In genomic region chr6:121214667-121215330, GRCm38 (mm10) we compare ENCODE assay signal across 17 mouse cellular contexts. TPM values are rescaled to one million over a fixed set of nuclear protein-coding genes. Genes with fewer than 3 reads are reported as not detected.
A peak's percentile ranks its signal among the peaks of the same experiment; 100 is the strongest.
DNase-seq lines count a peak whose midpoint lies in the region; ATAC-seq and TF ChIP-seq lines count a peak whose summit lies in the region.
"Had no signal": no experiment of that assay in that cellular context is flagged by ENCODE, and none has a peak within 500 bp of the region (broad histone marks: within the 10 kb centered on the region; RNA-seq: fewer than 3 reads in every experiment).

No protein-coding gene starts in this region.

- ATAC-seq in activated CD4-positive, CD25-positive, alpha-beta regulatory T cell, adult 4 months, result peak; percentile 53
- peak; percentile 43 for ATAC-seq in liver, embryonic 12.5 days
- ATAC-seq in intestine, embryonic 15.5 days, result no peak
- ATAC-seq: hindbrain, embryonic 16.5 days; midbrain, embryonic 16.5 days had no signal

- H3K27ac ChIP-seq in gastrocnemius, adult 2 months, result peak overlapping the region; percentile 97
- H3K27ac ChIP-seq in liver, embryonic 12.5 days, result peak overlapping the region; percentile 22; the same call in 1 of the 2 replicates
- no peak overlapping the region for H3K27ac ChIP-seq in intestine, embryonic 15.5 days
- H3K27ac ChIP-seq: heart, embryonic 15.5 days; limb, embryonic 13.5 days had no signal

- no peak overlapping the region for H3K4me2 ChIP-seq in liver, embryonic 12.5 days
- no peak overlapping the region for H3K4me2 ChIP-seq in intestine, embryonic 15.5 days (replicated peaks)
- H3K4me2 ChIP-seq: heart, embryonic 15.5 days; limb, embryonic 13.5 days had no signal

- WGBS in liver, embryonic 12.5 days (ENCODE audit: insufficient replicate concordance), result 22% methylated on average over 8 of the region's 8 CpGs
- 82% methylated on average over 8 of the region's 8 CpGs for WGBS in intestine, embryonic 15.5 days

- no peaks in the 10 kb centered on the region for H3K9me3 ChIP-seq in liver, embryonic 12.5 days (replicated peaks)
- H3K9me3 ChIP-seq in intestine, embryonic 15.5 days, result no peaks in the 10 kb centered on the region
- H3K9me3 ChIP-seq: heart, embryonic 15.5 days; limb, embryonic 13.5 days had no signal

- no peak for TF ChIP-seq CTCF in gastrocnemius, adult 2 months (IDR thresholded peaks at IDR 0.05)

- peaks cover 37% of the 10 kb centered on the region for H3K27me3 ChIP-seq in liver, embryonic 12.5 days (replicated peaks)
- peaks cover 17% of the 10 kb centered on the region for H3K27me3 ChIP-seq in intestine, embryonic 15.5 days (replicated peaks)

- peaks cover 41% of the 10 kb centered on the region for H3K4me1 ChIP-seq in liver, embryonic 12.5 days
- H3K4me1 ChIP-seq in intestine, embryonic 15.5 days (replicated peaks), result peaks cover 14% of the 10 kb centered on the region; the same call in 1 of the 2 replicates

- no peak for DNase-seq in gastrocnemius, adult 2 months
- DNase-seq in gastrocnemius, postnatal 14 days, result no peak
- peak; percentile 57 for DNase-seq in naive thymus-derived CD4-positive, alpha-beta T cell, adult 2 months (ENCODE audit: low read depth)
- no peak for DNase-seq in right cerebral cortex, adult 2 months (ENCODE audit: low spot score in 2 of 2)
- DNase-seq in B cell, adult 2 months, result no peak
- DNase-seq: cerebellum, adult 9-10 months; kidney, adult 9 months; lung, postnatal 14 days; thymus, adult 18-20 months had no signal

- H3K9ac ChIP-seq in liver, embryonic 12.5 days, result no peak overlapping the region
- H3K9ac ChIP-seq in intestine, embryonic 15.5 days, result no peak overlapping the region
- H3K9ac ChIP-seq: heart, embryonic 15.5 days; limb, embryonic 13.5 days had no signal

- H3K4me3 ChIP-seq in gastrocnemius, adult 2 months, result peak overlapping the region; percentile 86
- H3K4me3 ChIP-seq in liver, embryonic 12.5 days, result no peak overlapping the region
- no peak overlapping the region for H3K4me3 ChIP-seq in intestine, embryonic 15.5 days (replicated peaks)
- H3K4me3 ChIP-seq: heart, embryonic 15.5 days; left cerebral cortex, adult 2 months; limb, embryonic 13.5 days had no signal

- H3K36me3 ChIP-seq in liver, embryonic 12.5 days, result no peaks in the 10 kb centered on the region
- no peaks in the 10 kb centered on the region for H3K36me3 ChIP-seq in intestine, embryonic 15.5 days
- H3K36me3 ChIP-seq: heart, embryonic 15.5 days; limb, embryonic 13.5 days had no signal

- intact Hi-C loops in gastrocnemius, adult 2 months (cut with DNase I), result no loop called here
- intact Hi-C loops in gastrocnemius, postnatal 14 days (cut with DNase I; ENCODE audit: low total_unique reads), result no loop called here

RNA-seq across cellular contexts. Expression of gene Tuba8, which starts 4.3 kb away (rescaled TPM):
- 100 to 1,000 TPM; 201 to 248 TPM for total RNA-seq in gastrocnemius, adult 2 months (2021)
- total RNA-seq in gastrocnemius, postnatal 14 days (2021), result 100 to 1,000 TPM; 149 to 227 TPM
- under 1 TPM; 0.42 to 0.51 TPM for polyA plus RNA-seq in activated CD4-positive, CD25-positive, alpha-beta regulatory T cell, adult 4 months (2017; shearing (Covaris generic))
- polyA plus RNA-seq in liver, embryonic 12.5 days (2016; fragmentation: Nextera tagmentation; extraction: Ambion mirVana), result 7.2 and 8.4 TPM in 2 replicates
- 0.49 and 0.56 TPM in 2 replicates for polyA plus RNA-seq in intestine, embryonic 15.5 days (2015; fragmentation: Nextera tagmentation; extraction: Ambion mirVana)

RNA-seq across cellular contexts. Expression of gene Usp18, which starts 30.9 kb away (rescaled TPM):
- 1 to 10 TPM in 1 of 2 experiments, under 1 TPM in 1; 0.89 to 1.5 TPM for total RNA-seq in gastrocnemius, adult 2 months (2021)
- total RNA-seq in gastrocnemius, postnatal 14 days (2021), result under 1 TPM; 0.47 to 0.78 TPM
- polyA plus RNA-seq in activated CD4-positive, CD25-positive, alpha-beta regulatory T cell, adult 4 months (2017; shearing (Covaris generic)), result 10 to 100 TPM; 75.8 to 85.7 TPM
- polyA plus RNA-seq in liver, embryonic 12.5 days (2016; fragmentation: Nextera tagmentation; extraction: Ambion mirVana), result 5.0 and 5.9 TPM in 2 replicates
- polyA plus RNA-seq in intestine, embryonic 15.5 days (2015; fragmentation: Nextera tagmentation; extraction: Ambion mirVana), result 2.8 and 3.5 TPM in 2 replicates

RNA-seq across cellular contexts. Expression of gene Pex26, which starts 31.3 kb away (rescaled TPM):
- total RNA-seq in gastrocnemius, adult 2 months (2021), result 1 to 10 TPM; 3.5 to 3.8 TPM
- total RNA-seq in gastrocnemius, postnatal 14 days (2021), result 1 to 10 TPM; 2.7 to 3.5 TPM
- 1 to 10 TPM; 1.9 to 2.1 TPM for polyA plus RNA-seq in activated CD4-positive, CD25-positive, alpha-beta regulatory T cell, adult 4 months (2017; shearing (Covaris generic))
- polyA plus RNA-seq in liver, embryonic 12.5 days (2016; fragmentation: Nextera tagmentation; extraction: Ambion mirVana), result 5.3 and 5.5 TPM in 2 replicates
- 13.6 and 13.7 TPM in 2 replicates for polyA plus RNA-seq in intestine, embryonic 15.5 days (2015; fragmentation: Nextera tagmentation; extraction: Ambion mirVana)

Comparison
In these comparisons a context has a peak if more than half of its experiments do, and no peak if none do; other contexts are left out.
1. RNA of gene Usp18, which starts 30.9 kb away (polyA plus RNA-seq): 75.8 to 85.7 TPM in activated CD4-positive, CD25-positive, alpha-beta regulatory T cell, adult 4 months; 5.0 to 5.9 TPM in liver, embryonic 12.5 days and 2.8 to 3.5 TPM in intestine, embryonic 15.5 days; every median in the first group is over 10 times any median in the second.